Mouse (Mus musculus) hindbrain, embryonic 11.5 days (tissue): Measurements from ENCODE around the gene Zfp248. TPM values are rescaled to one million over a fixed set of nuclear protein-coding genes. Genes with fewer than 3 reads are reported as not detected.

Experiments
- ATAC-seq: fragments of 200-750 bp; cut with Nextera tagmentation; 2 replicates; pipeline ENCODE4 v1.8.0; 2017; ENCODE audit warnings: mild to moderate bottlenecking, moderate TSS enrichment, moderate library complexity; ENCODE audit not compliant: low FRiP score
- DNase-seq: peaks from one replicate; pipeline ENCODE4 v3.0.0-alpha.2; 2015; ENCODE audit warnings: low spot score
- H3K27ac ChIP-seq: fragments of 300-500 bp; sonication (generic); 2 replicates; pipeline ENCODE4 v1.5.1; 2014; ENCODE audit warnings: mild to moderate bottlenecking, low read depth, low read length
- H3K27me3 ChIP-seq: fragments of 300-500 bp; sonication (generic); 2 replicates; pipeline ENCODE4 v1.6.1; 2014; ENCODE audit warnings: mild to moderate bottlenecking, low read length, moderate library complexity, mixed read lengths; ENCODE audit not compliant: control insufficient read depth, insufficient read depth
- H3K36me3 ChIP-seq: fragments of 300-500 bp; sonication (generic); 2 replicates; pipeline ENCODE4 v1.6.1; 2014; ENCODE audit warnings: mild to moderate bottlenecking, low read length, moderate library complexity, mixed read lengths; ENCODE audit not compliant: control insufficient read depth, insufficient read depth
- H3K4me1 ChIP-seq: fragments of 300-500 bp; sonication (generic); replicated peaks from 2 replicates; pipeline ENCODE4 v1.6.1; 2014; ENCODE audit warnings: low read length, mixed read lengths; ENCODE audit not compliant: control insufficient read depth, insufficient read depth
- H3K4me2 ChIP-seq: fragments of 300-500 bp; sonication (generic); replicated peaks from 2 replicates; pipeline ENCODE4 v1.6.1; 2014; ENCODE audit warnings: mild to moderate bottlenecking, low read depth, low read length
- H3K4me3 ChIP-seq: fragments of 300-500 bp; sonication (generic); 2 replicates; pipeline ENCODE4 v1.5.1; 2014; ENCODE audit warnings: low read depth, low read length
- H3K9ac ChIP-seq: fragments of 300-500 bp; sonication (generic); 2 replicates; pipeline ENCODE4 v1.6.1; 2014; ENCODE audit warnings: low read depth, low read length
- H3K9me3 ChIP-seq: fragments of 300-500 bp; sonication (generic); 2 replicates; pipeline ENCODE4 v1.6.1; 2016; ENCODE audit warnings: low read length; ENCODE audit not compliant: control insufficient read depth
- WGBS: fragments of 180-500 bp; shearing (Covaris S2); extraction: QIAGEN DNeasy Blood & Tissue Kit; methylation state at CpG from one replicate; pipeline ENCODE4 v1.1.7; 2014; 5-methylcytosine and 5-hydroxymethylcytosine counted together
- polyA plus RNA-seq: library from polyadenylated mRNA; unstranded; fragments of >200 nt; fragmentation: Nextera tagmentation; extraction: Ambion mirVana; gene quantifications from 2 replicates; pipeline ENCODE4 v1.2.1, GENCODE M21; 2014

Gene Zfp248
- polyA plus RNA-seq, 1 experiment from 2014 or later = 13.1 TPM

- H3K9ac ChIP-seq = no peak overlapping the region
- 65% methylated on average over 3 of the region's 3 CpGs for WGBS
Measured at GRCm38 (mm10) chr6:118380630-118381029, 74.7 kb downstream of the Zfp248 start.

GRCm38 (mm10) chr6:118379451-118380167, 75.7 kb downstream of the Zfp248 start:
- WGBS = 36% methylated on average over 20 of the region's 20 CpGs
- no peaks in the 10 kb centered on the region for H3K27me3 ChIP-seq
- ATAC-seq (peak; percentile 86), DNase-seq (peak; percentile 92)
- H3K36me3 ChIP-seq = peaks cover 3% of the 10 kb centered on the region; the same call in 1 of the 2 replicates
- no peak overlapping the region for H3K9ac ChIP-seq
- H3K9me3 ChIP-seq = no peaks in the 10 kb centered on the region
- H3K4me3 ChIP-seq = no peak overlapping the region
- no peak overlapping the region for H3K4me2 ChIP-seq
- no peaks in the 10 kb centered on the region for H3K4me1 ChIP-seq
- H3K27ac ChIP-seq = no peak overlapping the region

More at GRCm38 (mm10) chr6:118380630-118381029, 74.7 kb downstream of the Zfp248 start:
- Histone ChIP-seq H3K9me3 (no peaks in the 10 kb centered on the region), H3K4me1 (no peaks in the 10 kb centered on the region), H3K4me3 (no peak overlapping the region), H3K4me2 (no peak overlapping the region), H3K27ac (no peak overlapping the region), H3K36me3 (peaks cover 3% of the 10 kb centered on the region; the same call in 1 of the 2 replicates), H3K27me3 (no peaks in the 10 kb centered on the region)
- DNase-seq (no peak), ATAC-seq (no peak)

DNA sequence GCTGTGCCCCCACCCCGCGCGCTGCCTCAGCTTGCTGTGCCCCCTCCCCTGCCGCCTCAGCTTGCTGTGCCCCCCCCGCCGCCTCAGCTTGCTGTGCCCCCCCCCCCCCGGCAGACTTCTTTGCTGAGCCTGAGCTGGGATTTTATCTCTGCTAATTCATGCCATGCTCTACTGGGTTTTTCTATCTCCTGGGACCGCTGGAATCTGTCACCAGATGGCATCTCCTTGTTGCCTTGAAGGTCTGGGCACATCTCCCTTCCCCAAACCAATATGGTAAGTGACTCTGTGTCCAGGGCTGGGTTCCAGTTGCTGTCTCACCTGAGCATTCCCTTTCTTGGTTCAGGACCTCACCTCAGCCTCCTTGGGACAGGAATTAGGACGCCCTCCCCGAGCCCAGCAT, 77.7 kb downstream of the Zfp248 start:
- no peak for ATAC-seq
- no peaks in the 10 kb centered on the region for H3K36me3 ChIP-seq
- H3K4me2 ChIP-seq = no peak overlapping the region
- H3K27ac ChIP-seq = no peak overlapping the region
- no peak overlapping the region for H3K9ac ChIP-seq
- WGBS = 71% methylated on average over 6 of the region's 10 CpGs
- no peaks in the 10 kb centered on the region for H3K9me3 ChIP-seq
- H3K4me1 ChIP-seq = no peaks in the 10 kb centered on the region
- H3K4me3 ChIP-seq = no peak overlapping the region
- no peaks in the 10 kb centered on the region for H3K27me3 ChIP-seq
- DNase-seq = no peak

Other genes starting within 250 kb of the Zfp248 start
- 38.9 and 44.2 TPM in 2 replicates for gene Bms1, start 36.1 kb downstream of the Zfp248 start, polyA plus RNA-seq
- 11.5 and 12.2 TPM in 2 replicates for gene Zfp9, start 23.8 kb upstream of the Zfp248 start, polyA plus RNA-seq
- gene Ankrd26, start 106.7 kb upstream of the Zfp248 start, polyA plus RNA-seq = 19.7 and 21.7 TPM in 2 replicates